Mouse (Mus musculus) limb, embryonic 15.5 days (tissue): ENCODE data around the gene 4932438H23Rik. TPM values are rescaled to one million over a fixed set of nuclear protein-coding genes. Genes with fewer than 3 reads are reported as not detected.
A peak's percentile ranks its signal among the peaks of the same experiment; 100 is the strongest.

Experiments used
- ATAC-seq: fragments of 200-750 bp; cut with Nextera tagmentation; 2 replicates; pipeline ENCODE4 v1.8.0; 2017; ENCODE audit warnings: low read depth, moderate TSS enrichment; ENCODE audit not compliant: insufficient number of reproducible peaks, low FRiP score, low TSS enrichment
- H3K27ac ChIP-seq: fragments of 300-500 bp; sonication (generic); 2 replicates; pipeline ENCODE4 v1.5.1; 2015; ENCODE audit warnings: moderate library complexity, mild to moderate bottlenecking, inconsistent platforms
- H3K27me3 ChIP-seq: fragments of 300-500 bp; sonication (generic); 2 replicates; pipeline ENCODE4 v1.6.1; 2015; ENCODE audit warnings: inconsistent platforms
- H3K36me3 ChIP-seq: fragments of 300-500 bp; sonication (generic); 2 replicates; pipeline ENCODE4 v1.6.1; 2015; ENCODE audit warnings: inconsistent platforms
- H3K4me1 ChIP-seq: fragments of 300-500 bp; sonication (generic); 2 replicates; pipeline ENCODE4 v1.6.1; 2015; ENCODE audit warnings: inconsistent platforms
- H3K4me2 ChIP-seq: fragments of 300-500 bp; sonication (generic); 2 replicates; pipeline ENCODE4 v1.6.1; 2015; ENCODE audit warnings: mild to moderate bottlenecking, inconsistent platforms
- H3K4me3 ChIP-seq: fragments of 300-500 bp; sonication (generic); 2 replicates; pipeline ENCODE4 v1.5.1; 2015; ENCODE audit warnings: mild to moderate bottlenecking, inconsistent platforms
- H3K9ac ChIP-seq: fragments of 300-500 bp; sonication (generic); 2 replicates; pipeline ENCODE4 v1.6.1; 2015; ENCODE audit warnings: inconsistent platforms
- H3K9me3 ChIP-seq: fragments of 300-500 bp; sonication (generic); 2 replicates; pipeline ENCODE4 v1.6.1; 2016; ENCODE audit warnings: inconsistent platforms
- WGBS: fragments of 180-500 bp; shearing (Covaris S2); methylation state at CpG from one replicate; pipeline ENCODE4 v1.1.7; 2015; 5-methylcytosine and 5-hydroxymethylcytosine counted together
- polyA plus RNA-seq: library from polyadenylated mRNA; unstranded; fragments of >200 nt; fragmentation: Nextera tagmentation; extraction: Ambion mirVana; gene quantifications from 2 replicates; pipeline ENCODE4 v1.2.1, GENCODE M21; 2015

The 4932438H23Rik gene
- polyA plus RNA-seq, 1 experiment from 2014 or later: 0.15 TPM

DNA sequence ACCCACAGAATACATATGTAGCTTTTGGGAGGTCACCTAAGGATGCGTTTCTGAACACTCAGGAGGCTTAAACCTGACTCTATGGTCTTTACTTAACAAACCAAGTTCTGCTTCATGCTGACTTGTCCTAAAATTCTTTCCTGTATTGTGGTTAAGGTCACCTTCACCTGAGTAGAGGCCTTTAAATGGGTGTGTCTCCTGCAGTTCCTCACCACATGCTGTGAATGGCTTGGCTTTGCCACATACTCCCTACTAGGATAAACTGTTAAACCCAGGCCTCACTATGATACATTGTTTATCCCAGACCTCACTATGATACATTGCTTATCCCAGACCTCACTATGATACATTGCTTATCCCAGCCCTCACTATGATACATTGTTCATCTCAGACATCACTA is 22.7 kb downstream of the 4932438H23Rik start:
- H3K36me3 ChIP-seq: no peaks in the 10 kb centered on the region
- 95% methylated on average over 1 of the region's 1 CpGs for WGBS
- no peak overlapping the region for H3K4me3 ChIP-seq
- no peaks in the 10 kb centered on the region for H3K27me3 ChIP-seq
- no peaks in the 10 kb centered on the region for H3K9me3 ChIP-seq
- peaks cover 5% of the 10 kb centered on the region; the same call in 1 of the 2 replicates for H3K4me1 ChIP-seq
- H3K4me2 ChIP-seq: no peak overlapping the region
- ATAC-seq: no peak
- H3K27ac ChIP-seq: no peak overlapping the region
- no peak overlapping the region for H3K9ac ChIP-seq

DNA sequence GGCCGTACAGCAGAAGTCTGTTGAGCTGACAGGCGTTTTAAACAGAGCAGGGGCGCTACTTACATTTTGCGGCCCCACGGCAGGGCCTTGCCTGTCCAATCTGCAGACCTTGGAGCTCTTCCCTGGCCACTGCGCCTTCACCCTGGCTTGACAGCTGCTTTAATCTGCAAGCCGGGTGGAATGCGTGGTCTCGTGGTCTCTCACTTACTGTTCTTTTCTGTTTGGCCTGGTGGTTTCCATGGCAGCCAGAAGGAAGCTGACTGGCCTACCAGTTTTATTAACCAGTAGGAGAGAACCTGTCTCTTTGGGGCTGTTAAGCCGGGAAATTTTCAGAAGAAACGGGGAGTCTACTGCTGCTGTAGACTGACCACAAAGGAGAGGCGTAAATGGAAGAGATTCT is 26.0 kb downstream of the 4932438H23Rik start:
- H3K9ac ChIP-seq: no peak overlapping the region
- peaks cover 5% of the 10 kb centered on the region; the same call in 1 of the 2 replicates for H3K4me1 ChIP-seq
- no peak overlapping the region for H3K27ac ChIP-seq
- no peaks in the 10 kb centered on the region for H3K9me3 ChIP-seq
- ATAC-seq: no peak
- H3K27me3 ChIP-seq: no peaks in the 10 kb centered on the region
- H3K4me2 ChIP-seq: no peak overlapping the region
- WGBS: 29% methylated on average over 12 of the region's 12 CpGs
- no peaks in the 10 kb centered on the region for H3K36me3 ChIP-seq
- H3K4me3 ChIP-seq: no peak overlapping the region

DNA sequence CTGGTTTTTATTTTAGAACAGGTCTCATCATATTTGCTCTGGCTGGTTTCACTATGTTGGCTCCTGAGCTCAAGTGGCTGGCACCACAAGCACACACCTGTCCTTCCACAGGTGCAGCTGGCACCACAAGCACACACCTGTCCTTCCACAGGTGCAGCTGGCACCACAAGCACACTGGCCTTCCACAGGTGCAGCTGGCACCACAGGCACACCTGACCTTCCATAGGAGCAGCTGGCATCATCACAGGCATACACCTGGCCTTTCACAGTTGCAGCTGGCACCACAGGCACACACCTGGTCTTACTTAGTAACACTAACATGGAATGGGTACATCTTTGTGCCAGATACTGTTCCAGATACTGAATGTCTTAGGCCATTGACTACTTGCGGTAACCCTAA is 27.8 kb downstream of the 4932438H23Rik start:
- 98% methylated on average over 1 of the region's 1 CpGs for WGBS
- no peak overlapping the region for H3K4me2 ChIP-seq
- no peak overlapping the region for H3K9ac ChIP-seq
- no peaks in the 10 kb centered on the region for H3K27me3 ChIP-seq
- ATAC-seq: no peak
- no peaks in the 10 kb centered on the region for H3K36me3 ChIP-seq
- H3K4me3 ChIP-seq: no peak overlapping the region
- H3K4me1 ChIP-seq: peaks cover 5% of the 10 kb centered on the region; the same call in 1 of the 2 replicates
- no peaks in the 10 kb centered on the region for H3K9me3 ChIP-seq
- H3K27ac ChIP-seq: no peak overlapping the region

DNA sequence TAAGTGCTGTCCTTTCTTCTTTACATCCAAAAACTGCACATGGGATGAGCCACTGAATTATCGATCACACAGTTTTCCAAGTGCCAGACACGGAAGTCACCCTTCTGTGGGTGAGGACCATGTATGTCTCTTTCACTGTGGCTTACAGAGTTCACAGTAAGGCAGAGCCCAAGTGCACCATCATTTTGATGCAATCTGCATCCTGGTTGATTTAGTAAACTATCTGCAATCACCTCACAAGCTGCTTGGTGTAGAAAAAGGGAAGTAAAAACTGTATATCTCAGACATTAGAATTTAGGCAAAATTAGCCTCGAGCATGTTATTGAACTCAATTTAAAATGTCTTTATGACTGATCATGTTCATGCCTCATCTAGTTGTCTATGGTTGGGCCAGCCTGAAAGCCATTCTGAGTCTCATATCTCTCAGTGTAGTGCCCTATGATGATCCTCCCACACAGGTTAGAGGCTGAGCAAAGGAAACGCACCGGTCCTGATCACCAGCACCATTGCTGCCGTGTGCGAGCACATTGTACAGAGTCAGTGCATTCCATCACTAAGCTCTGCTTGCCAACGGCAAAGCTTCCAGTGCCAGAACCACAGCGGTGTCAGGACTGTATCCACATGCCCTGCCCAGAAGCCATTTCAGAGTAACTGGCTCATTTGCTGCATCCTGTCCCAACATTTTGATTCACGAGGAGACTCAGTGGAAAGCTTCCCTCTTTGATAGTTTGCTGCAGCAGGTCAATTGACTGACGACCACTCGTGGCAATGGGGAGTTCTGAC is 30.1 kb downstream of the 4932438H23Rik start:
- no peak overlapping the region for H3K27ac ChIP-seq
- no peak for ATAC-seq
- H3K4me2 ChIP-seq: no peak overlapping the region
- 78% methylated on average over 12 of the region's 12 CpGs for WGBS
- no peaks in the 10 kb centered on the region for H3K36me3 ChIP-seq
- no peaks in the 10 kb centered on the region for H3K9me3 ChIP-seq
- no peak overlapping the region for H3K4me3 ChIP-seq
- H3K27me3 ChIP-seq: no peaks in the 10 kb centered on the region
- H3K9ac ChIP-seq: no peak overlapping the region
- H3K4me1 ChIP-seq: peaks cover 5% of the 10 kb centered on the region; the same call in 1 of the 2 replicates

DNA sequence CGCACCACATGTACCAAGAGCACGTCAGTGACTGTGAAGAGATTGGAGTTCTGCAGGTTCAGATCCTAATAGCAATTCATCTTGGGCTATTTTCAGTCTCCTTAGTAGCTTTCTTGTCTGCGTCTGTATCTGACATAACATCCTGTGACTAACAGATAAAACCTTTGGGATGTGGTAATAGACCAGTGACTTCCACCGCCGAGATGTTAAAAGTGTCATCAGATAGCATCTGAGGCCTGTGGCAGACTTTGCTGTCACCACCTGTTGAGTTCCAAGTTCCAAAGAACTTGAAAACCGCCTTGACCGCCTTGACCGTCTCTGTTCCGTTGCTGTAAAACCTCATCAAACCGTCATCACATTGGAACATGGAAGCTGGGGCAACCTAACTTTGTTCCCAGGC is 31.1 kb downstream of the 4932438H23Rik start:
- no peak for ATAC-seq
- Histone ChIP-seq H3K4me1 (peaks cover 2% of the 10 kb centered on the region; the same call in 1 of the 2 replicates), H3K4me3 (no peak overlapping the region), H3K36me3 (no peaks in the 10 kb centered on the region), H3K27ac (no peak overlapping the region), H3K9me3 (no peaks in the 10 kb centered on the region), H3K27me3 (no peaks in the 10 kb centered on the region), H3K4me2 (no peak overlapping the region), H3K9ac (no peak overlapping the region)
- WGBS: 86% methylated on average over 10 of the region's 10 CpGs

DNA sequence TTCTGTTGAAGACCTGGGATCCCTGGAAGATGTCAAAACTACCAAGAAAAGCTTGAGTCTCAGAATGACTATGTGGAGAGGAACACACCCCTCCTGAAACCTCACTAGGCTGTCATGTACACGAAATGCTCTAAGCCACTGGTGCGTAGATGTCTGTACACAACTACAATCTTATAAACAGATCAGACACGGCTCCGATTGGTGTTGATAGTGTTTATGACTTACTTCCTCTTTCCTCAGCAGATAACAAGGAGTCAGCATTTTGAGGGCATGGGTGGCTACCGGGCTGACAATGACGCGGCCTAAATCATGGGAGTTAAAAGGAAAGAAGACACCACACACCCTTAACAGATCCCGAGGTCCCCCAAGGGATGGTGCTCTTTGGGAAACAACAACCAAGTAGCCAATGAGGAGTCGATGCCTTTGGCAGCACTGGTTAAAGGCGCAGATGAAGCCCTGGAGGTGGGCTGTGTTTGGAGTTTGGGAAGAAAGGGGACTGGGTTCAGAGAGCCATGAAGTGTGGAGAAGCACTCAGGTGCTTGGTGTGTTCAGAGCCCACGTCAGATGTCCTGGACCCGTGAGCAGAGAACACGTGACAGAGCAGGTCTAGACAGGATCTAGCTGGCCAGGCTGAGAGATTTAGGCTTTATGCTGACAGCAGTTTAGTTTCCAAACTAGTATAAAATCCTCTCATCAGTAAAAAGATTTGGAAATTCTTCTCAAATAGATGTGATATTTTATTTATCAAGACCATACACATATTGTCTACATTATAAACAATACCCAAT is 33.2 kb downstream of the 4932438H23Rik start:
- no peaks in the 10 kb centered on the region for H3K4me1 ChIP-seq
- H3K36me3 ChIP-seq: no peaks in the 10 kb centered on the region
- H3K4me2 ChIP-seq: no peak overlapping the region
- H3K27ac ChIP-seq: no peak overlapping the region
- H3K9ac ChIP-seq: no peak overlapping the region
- 69% methylated on average over 13 of the region's 13 CpGs for WGBS
- H3K9me3 ChIP-seq: no peaks in the 10 kb centered on the region
- no peaks in the 10 kb centered on the region for H3K27me3 ChIP-seq
- no peak for ATAC-seq
- no peak overlapping the region for H3K4me3 ChIP-seq

DNA sequence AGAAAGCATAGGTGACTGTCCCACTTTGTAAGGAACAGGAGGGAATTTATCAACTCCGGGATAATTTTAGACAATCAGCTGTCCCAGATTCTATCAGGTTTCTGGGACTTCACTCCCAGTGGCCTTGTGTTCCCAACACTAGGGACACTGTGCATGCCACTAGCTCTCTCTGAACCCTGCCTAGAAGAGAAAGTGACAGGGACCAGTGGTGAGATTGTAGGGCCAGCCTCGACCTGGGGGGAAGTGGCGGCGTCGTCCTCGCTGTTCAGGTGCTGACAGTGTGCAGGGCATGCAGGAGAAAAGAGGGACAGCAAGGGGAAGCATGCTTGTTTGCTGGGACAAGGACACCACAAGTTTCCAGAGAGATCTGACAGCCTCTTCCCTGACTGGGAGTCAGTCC is 37.2 kb downstream of the 4932438H23Rik start:
- H3K36me3 ChIP-seq: no peaks in the 10 kb centered on the region
- no peak overlapping the region for H3K4me3 ChIP-seq
- no peak overlapping the region for H3K4me2 ChIP-seq
- H3K9me3 ChIP-seq: no peaks in the 10 kb centered on the region
- 72% methylated on average over 6 of the region's 6 CpGs for WGBS
- no peaks in the 10 kb centered on the region for H3K27me3 ChIP-seq
- ATAC-seq: no peak
- H3K9ac ChIP-seq: no peak overlapping the region
- no peak overlapping the region for H3K27ac ChIP-seq
- H3K4me1 ChIP-seq: peaks cover 11% of the 10 kb centered on the region; the same call in 1 of the 2 replicates

DNA sequence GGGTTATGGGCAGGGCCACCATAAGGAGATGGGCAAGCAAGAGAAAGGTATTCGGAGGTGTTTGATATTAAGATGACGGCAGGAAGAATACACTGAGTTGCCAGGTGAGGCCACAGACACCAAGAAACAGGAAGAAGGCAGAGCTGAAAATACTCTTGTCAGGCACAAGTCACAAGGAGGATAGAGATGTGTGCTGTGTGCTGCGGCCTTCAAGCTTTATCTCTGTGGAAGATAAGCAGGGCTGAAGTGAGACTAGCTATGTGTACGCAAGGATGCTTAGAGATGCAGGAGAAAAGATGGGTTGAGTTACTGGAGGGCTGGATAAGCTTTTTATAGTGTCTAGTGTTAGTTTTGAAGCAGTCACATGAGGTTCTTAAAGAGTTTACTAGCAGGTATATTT is 37.7 kb downstream of the 4932438H23Rik start:
- Histone ChIP-seq H3K4me2 (no peak overlapping the region), H3K4me3 (no peak overlapping the region), H3K9me3 (no peaks in the 10 kb centered on the region), H3K27me3 (no peaks in the 10 kb centered on the region), H3K27ac (no peak overlapping the region), H3K9ac (no peak overlapping the region), H3K36me3 (no peaks in the 10 kb centered on the region), H3K4me1 (peaks cover 11% of the 10 kb centered on the region; the same call in 1 of the 2 replicates)
- no peak for ATAC-seq
- WGBS: 92% methylated on average over 4 of the region's 4 CpGs

DNA sequence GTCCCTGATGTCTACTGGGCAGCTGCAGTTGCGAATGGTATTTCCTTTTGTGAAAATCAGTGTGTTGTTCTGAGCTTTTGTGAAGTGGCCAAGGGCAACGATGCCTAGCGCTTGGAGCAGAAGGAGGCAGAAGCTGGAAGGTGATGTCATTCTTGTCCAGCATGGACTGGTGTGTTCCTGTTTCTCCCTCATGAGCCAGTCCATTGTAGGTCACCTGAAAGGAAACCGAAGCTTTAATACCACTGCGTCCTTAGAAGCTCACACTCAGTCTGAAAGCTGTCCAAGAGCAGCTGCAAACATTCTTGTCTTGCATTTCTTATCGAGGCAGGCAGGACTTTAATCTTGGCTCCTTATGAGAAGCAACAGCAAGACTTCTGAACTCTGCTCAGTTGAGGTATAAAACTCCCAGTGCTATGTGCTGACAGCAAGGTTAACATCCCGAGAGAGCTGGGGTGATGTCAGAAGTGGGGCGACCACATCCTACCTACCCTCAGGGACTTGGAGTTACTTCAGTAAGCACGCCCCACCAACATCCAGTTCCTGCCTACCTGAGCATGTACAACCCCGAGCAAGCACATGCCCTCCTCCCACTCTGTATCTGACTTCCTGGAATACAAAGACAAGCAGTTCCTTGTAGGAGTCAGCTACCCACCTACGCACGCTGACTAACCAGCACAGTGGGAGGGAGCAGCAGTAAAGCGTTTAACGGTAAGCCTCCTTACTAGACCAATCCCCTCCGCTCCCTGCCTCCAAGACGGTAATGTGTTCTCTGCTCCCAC is 38.7 kb downstream of the 4932438H23Rik start:
- H3K9me3 ChIP-seq: no peaks in the 10 kb centered on the region
- H3K9ac ChIP-seq: no peak overlapping the region
- peaks cover 11% of the 10 kb centered on the region; the same call in 1 of the 2 replicates for H3K4me1 ChIP-seq
- no peak overlapping the region for H3K4me3 ChIP-seq
- no peaks in the 10 kb centered on the region for H3K27me3 ChIP-seq
- H3K4me2 ChIP-seq: 0 out of 2 replicates have a peak overlapping the region, but pooled peaks have one; percentile 11
- no peaks in the 10 kb centered on the region for H3K36me3 ChIP-seq
- H3K27ac ChIP-seq: no peak overlapping the region
- no peak for ATAC-seq
- WGBS: 39% methylated on average over 16 of the region's 16 CpGs

DNA sequence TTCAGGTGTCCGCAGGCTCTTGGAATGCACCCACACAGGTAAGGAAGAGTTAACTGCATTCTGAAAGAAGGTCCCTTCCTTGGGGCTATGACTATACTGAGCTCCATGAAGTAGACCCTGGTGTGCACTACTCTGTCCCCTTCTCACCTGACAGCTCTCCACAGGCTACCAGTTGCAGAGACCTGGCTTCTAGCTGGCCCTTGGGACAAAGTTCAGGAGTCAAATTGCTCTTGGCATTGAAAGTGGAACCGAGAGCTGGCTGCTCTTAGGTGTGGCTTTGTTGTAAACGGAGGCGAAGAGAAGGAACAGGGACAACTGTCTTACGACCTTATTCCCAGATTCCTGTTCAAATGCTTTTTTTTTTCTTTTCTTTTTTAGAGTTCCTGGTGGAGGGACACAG is 39.8 kb downstream of the 4932438H23Rik start:
- H3K4me1 ChIP-seq: peaks cover 11% of the 10 kb centered on the region; the same call in 1 of the 2 replicates
- H3K9me3 ChIP-seq: no peaks in the 10 kb centered on the region
- no peaks in the 10 kb centered on the region for H3K36me3 ChIP-seq
- no peak overlapping the region for H3K9ac ChIP-seq
- ATAC-seq: no peak
- no peak overlapping the region for H3K27ac ChIP-seq
- H3K4me3 ChIP-seq: no peak overlapping the region
- H3K4me2 ChIP-seq: no peak overlapping the region
- 59% methylated on average over 5 of the region's 5 CpGs for WGBS
- H3K27me3 ChIP-seq: no peaks in the 10 kb centered on the region

DNA sequence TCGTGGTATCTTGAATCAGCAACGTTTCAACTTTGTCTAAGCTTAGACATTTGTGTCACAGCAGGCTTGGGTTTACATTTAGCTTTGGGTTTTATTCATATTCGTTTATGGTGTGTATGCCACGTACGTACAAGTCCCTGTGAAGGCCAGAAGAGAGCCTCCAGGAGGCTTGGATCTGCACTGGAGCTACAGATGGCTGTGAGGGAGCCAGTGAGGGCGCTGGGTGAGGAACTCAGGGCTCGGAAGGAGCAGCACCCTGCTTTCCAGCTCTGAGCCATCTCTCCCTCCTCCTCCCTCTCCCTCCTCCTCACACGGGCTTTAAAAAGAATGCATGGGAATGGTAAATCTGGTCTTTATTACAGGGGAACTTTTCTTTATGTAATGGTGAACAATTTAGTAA is 41.3 kb downstream of the 4932438H23Rik start:
- no peak overlapping the region for H3K4me2 ChIP-seq
- no peaks in the 10 kb centered on the region for H3K9me3 ChIP-seq
- H3K36me3 ChIP-seq: no peaks in the 10 kb centered on the region
- H3K4me1 ChIP-seq: peaks cover 11% of the 10 kb centered on the region; the same call in 1 of the 2 replicates
- WGBS: 40% methylated on average over 8 of the region's 8 CpGs
- no peak overlapping the region for H3K4me3 ChIP-seq
- H3K9ac ChIP-seq: no peak overlapping the region
- H3K27ac ChIP-seq: no peak overlapping the region
- no peaks in the 10 kb centered on the region for H3K27me3 ChIP-seq
- no peak for ATAC-seq
